Mouse (Mus musculus) cortical plate, adult 2 months (tissue): Measurements from ENCODE around the gene Fam118a. TPM values are rescaled to one million over a fixed set of nuclear protein-coding genes. Genes with fewer than 3 reads are reported as not detected.

Source experiments
- H3K27ac ChIP-seq: fragments of 200-500 bp; 2 replicates; pipeline ENCODE4 v1.5.1; 2012; ENCODE audit warnings: low read length, control low read depth, inconsistent platforms; ENCODE audit not compliant: insufficient read depth
- H3K4me1 ChIP-seq: fragments of 200-500 bp; 2 replicates; pipeline ENCODE4 v1.6.1; 2011; ENCODE audit warnings: low read length; ENCODE audit not compliant: control insufficient read depth, insufficient read depth
- H3K4me3 ChIP-seq: fragments of 200-500 bp; 2 replicates; pipeline ENCODE4 v1.5.1; 2011; ENCODE audit warnings: mild to moderate bottlenecking, low read length, control low read depth; ENCODE audit not compliant: insufficient read depth
- CTCF ChIP-seq: fragments of 200-500 bp; IDR thresholded peaks from 2 replicates; pipeline ENCODE4 v1.5.1; 2011; ENCODE audit warnings: mild to moderate bottlenecking, control low read depth, low read length; ENCODE audit not compliant: insufficient read depth; ENCODE audit errors: extremely low read depth
- POLR2A ChIP-seq: fragments of 200-500 bp; IDR thresholded peaks from 2 replicates; pipeline ENCODE4 v1.6.1; 2011; ENCODE audit warnings: mild to moderate bottlenecking, low read length, control low read depth; ENCODE audit not compliant: insufficient read depth; ENCODE audit errors: extremely low read depth
- polyA plus RNA-seq: library from polyadenylated mRNA; depleted of rRNA; stranded (reverse); fragments of >200 nt; gene quantifications from 2 replicates; pipeline ENCODE4 v1.2.3, GENCODE M21; 2012

The Fam118a gene
- polyA plus RNA-seq, 1 experiment, result 14.2 TPM

GRCm38 (mm10) chr15:84989098-84989497 is 39.6 kb upstream of the Fam118a start:
- Histone ChIP-seq H3K4me1 (peaks cover 18% of the 10 kb centered on the region), H3K27ac (no peak overlapping the region), H3K4me3 (no peak overlapping the region)
- no peak for TF ChIP-seq POLR2A
- TF ChIP-seq CTCF, result no peak

DNA sequence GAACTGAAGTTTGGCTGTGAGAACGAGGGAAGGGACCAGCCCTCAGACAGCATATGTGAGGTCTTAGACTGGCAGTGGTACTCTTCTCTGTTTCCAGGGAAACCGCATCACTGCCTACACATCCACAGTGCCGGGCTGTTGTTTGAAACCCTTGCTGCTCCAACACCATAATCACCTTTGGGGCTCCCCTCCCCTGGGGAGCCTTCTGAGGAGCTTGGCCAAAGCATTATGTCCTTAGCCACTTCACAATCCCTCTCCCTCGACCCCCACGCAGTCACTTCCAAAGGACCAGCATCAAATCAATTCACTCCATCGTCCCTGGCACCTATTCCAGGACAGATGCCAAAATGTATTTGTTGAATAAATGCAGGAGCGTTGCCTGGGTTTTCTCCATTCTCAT is 39.0 kb upstream of the Fam118a start:
- Histone ChIP-seq H3K4me1 (peaks cover 17% of the 10 kb centered on the region), H3K4me3 (no peak overlapping the region), H3K27ac (no peak overlapping the region)
- TF ChIP-seq POLR2A (no peak), CTCF (no peak)

GRCm38 (mm10) chr15:84994498-84994897 is 34.2 kb upstream of the Fam118a start:
- H3K27ac ChIP-seq, result no peak overlapping the region
- TF ChIP-seq CTCF, result no peak
- no peak for TF ChIP-seq POLR2A
- peaks cover 3% of the 10 kb centered on the region; the same call in 1 of the 2 replicates for H3K4me1 ChIP-seq
- no peak overlapping the region for H3K4me3 ChIP-seq

GRCm38 (mm10) chr15:84995041-84995440 is 33.7 kb upstream of the Fam118a start:
- H3K27ac ChIP-seq, result no peak overlapping the region
- TF ChIP-seq POLR2A (no peak), CTCF (no peak)
- no peak overlapping the region for H3K4me3 ChIP-seq
- peaks cover 1% of the 10 kb centered on the region; the same call in 1 of the 2 replicates for H3K4me1 ChIP-seq

DNA sequence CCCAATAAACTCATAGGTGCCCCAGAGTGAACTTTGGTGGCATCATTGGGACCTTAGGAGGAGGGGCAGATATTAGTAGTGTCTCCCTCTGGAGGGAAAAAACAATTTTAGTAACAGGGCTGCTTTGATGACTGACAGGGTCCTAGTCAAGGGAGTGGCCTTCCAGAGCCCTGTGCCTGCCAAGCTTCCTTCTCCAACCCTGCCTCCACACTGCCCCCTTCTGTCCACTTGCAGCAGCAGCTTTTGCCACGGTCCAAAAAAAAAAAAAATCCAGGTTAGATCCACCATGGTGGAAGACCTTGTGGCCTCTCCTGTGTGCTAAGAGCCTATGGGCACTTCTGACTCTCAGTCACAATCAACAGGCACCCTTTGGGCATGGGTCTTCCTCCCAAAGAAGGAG is 32.8 kb upstream of the Fam118a start:
- Histone ChIP-seq H3K27ac (no peak overlapping the region), H3K4me3 (no peak overlapping the region), H3K4me1 (no peaks in the 10 kb centered on the region)
- TF ChIP-seq CTCF (peak; percentile 71), POLR2A (no peak)

DNA sequence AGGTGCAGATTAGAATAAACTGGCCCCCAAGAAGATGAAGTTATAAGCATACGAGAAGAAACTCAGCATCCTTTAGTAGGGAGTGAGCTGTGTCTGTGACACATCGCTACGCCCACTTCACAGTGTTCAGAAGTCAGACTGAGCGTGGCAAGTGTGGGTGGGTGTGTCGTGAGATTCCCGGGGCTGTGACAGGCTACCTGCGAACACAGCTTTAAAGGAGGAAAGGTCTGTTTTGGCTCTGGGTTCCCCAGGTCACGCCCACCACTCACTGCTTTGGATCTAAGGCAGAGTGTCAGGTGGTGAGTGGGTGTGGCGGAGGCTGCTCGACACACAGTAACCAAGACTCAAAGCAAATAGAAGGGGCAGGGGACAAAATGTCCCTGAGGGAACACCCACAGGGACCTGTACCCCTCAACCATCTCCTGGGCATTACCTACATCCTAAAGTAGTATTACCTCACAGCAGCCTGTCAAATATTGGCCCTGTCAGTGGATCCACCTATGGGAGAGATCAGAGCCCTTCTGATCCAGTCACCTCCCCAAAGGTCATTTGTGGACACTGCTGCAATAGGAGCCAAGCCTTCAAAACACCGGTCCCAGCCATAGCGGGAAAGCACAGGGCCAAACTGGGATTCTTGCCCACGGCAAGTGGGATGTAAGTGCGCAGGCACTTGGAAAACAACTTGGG is 30.8 kb upstream of the Fam118a start:
- no peak overlapping the region for H3K27ac ChIP-seq
- H3K4me3 ChIP-seq, result no peak overlapping the region
- peaks cover 3% of the 10 kb centered on the region; the same call in 1 of the 2 replicates for H3K4me1 ChIP-seq
- TF ChIP-seq CTCF (no peak), POLR2A (no peak)

DNA sequence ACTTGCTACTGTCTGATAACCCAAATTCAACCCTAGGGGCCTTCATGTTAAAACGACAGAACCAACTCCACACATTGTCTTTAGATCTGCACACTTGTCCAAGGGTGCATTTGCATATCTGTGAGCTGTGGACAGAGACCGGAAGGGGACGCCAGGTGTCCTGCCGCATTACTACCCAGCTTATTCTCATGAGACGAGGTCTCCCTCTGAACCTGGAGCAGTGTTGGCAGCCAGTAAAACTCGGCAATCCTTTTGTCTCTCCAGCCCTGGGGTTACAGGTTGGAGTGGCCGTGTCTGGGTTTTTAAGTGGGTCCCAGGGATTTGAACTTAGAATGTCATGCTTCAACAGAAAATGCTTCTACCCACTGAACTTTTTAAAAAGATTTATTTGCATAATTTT is 28.8 kb upstream of the Fam118a start:
- no peak for TF ChIP-seq POLR2A
- TF ChIP-seq CTCF, result no peak
- H3K4me3 ChIP-seq, result no peak overlapping the region
- peaks cover 3% of the 10 kb centered on the region; the same call in 1 of the 2 replicates for H3K4me1 ChIP-seq
- H3K27ac ChIP-seq, result no peak overlapping the region

- Histone ChIP-seq H3K4me1 (peaks cover 3% of the 10 kb centered on the region; the same call in 1 of the 2 replicates), H3K27ac (no peak overlapping the region), H3K4me3 (no peak overlapping the region)
- TF ChIP-seq POLR2A (no peak), CTCF (peak; percentile 72)
These were observed 27.5 kb upstream of the Fam118a start for GRCm38 (mm10) chr15:85000984-85001982.

GRCm38 (mm10) chr15:85009666-85010065 is 19.1 kb upstream of the Fam118a start:
- Histone ChIP-seq H3K27ac (no peak overlapping the region), H3K4me1 (no peaks in the 10 kb centered on the region), H3K4me3 (no peak overlapping the region)
- TF ChIP-seq POLR2A (no peak), CTCF (no peak)
